Mouse (Mus musculus) stomach, postnatal 0 days (tissue): ENCODE data around the gene Cnbp. TPM values are rescaled to one million over a fixed set of nuclear protein-coding genes. Genes with fewer than 3 reads are reported as not detected.

Experiments used
- ATAC-seq: fragments of 200-750 bp; cut with Nextera tagmentation; 2 replicates; pipeline ENCODE4 v1.8.0; 2017; ENCODE audit not compliant: low FRiP score, low TSS enrichment
- DNase-seq: peaks from one replicate; pipeline ENCODE4 v3.0.0-alpha.2; 2016; ENCODE audit warnings: low spot score
- H3K27ac ChIP-seq: fragments of 300-500 bp; sonication (generic); replicated peaks from 2 replicates; pipeline ENCODE4 v1.5.1; 2014; ENCODE audit warnings: mild to moderate bottlenecking, control low read depth
- H3K27me3 ChIP-seq: fragments of 300-500 bp; sonication (generic); 2 replicates; pipeline ENCODE4 v1.6.1; 2014; ENCODE audit warnings: low read length; ENCODE audit not compliant: control insufficient read depth, insufficient read depth
- H3K36me3 ChIP-seq: fragments of 300-500 bp; sonication (generic); 2 replicates; pipeline ENCODE4 v1.6.1; 2014; ENCODE audit warnings: low read length, mixed read lengths; ENCODE audit not compliant: control insufficient read depth, insufficient read depth
- H3K4me1 ChIP-seq: fragments of 300-500 bp; sonication (generic); replicated peaks from 2 replicates; pipeline ENCODE4 v1.6.1; 2014; ENCODE audit warnings: antibody characterized with exemption; ENCODE audit not compliant: control insufficient read depth, insufficient read depth
- H3K4me2 ChIP-seq: fragments of 300-500 bp; sonication (generic); replicated peaks from 2 replicates; pipeline ENCODE4 v1.6.1; 2014; ENCODE audit warnings: low read depth, mild to moderate bottlenecking, control low read depth, moderate library complexity
- H3K4me3 ChIP-seq: fragments of 300-500 bp; sonication (generic); 2 replicates; pipeline ENCODE4 v1.5.1; 2014; ENCODE audit warnings: low read depth, low read length, control low read depth
- H3K9ac ChIP-seq: fragments of 300-500 bp; sonication (generic); 2 replicates; pipeline ENCODE4 v1.6.1; 2014; ENCODE audit warnings: mild to moderate bottlenecking, low read length, control low read depth, mixed read lengths
- H3K9me3 ChIP-seq: fragments of 300-500 bp; sonication (generic); 2 replicates; pipeline ENCODE4 v1.6.1; 2016; ENCODE audit warnings: low read length; ENCODE audit not compliant: control insufficient read depth
- CTCF ChIP-seq: IDR thresholded peaks from 2 replicates; pipeline ENCODE4 v1.5.1; 2016; ENCODE audit warnings: antibody characterized with exemption, low read depth, mild to moderate bottlenecking, moderate library complexity
- EP300 ChIP-seq: optimal IDR thresholded peaks from 2 replicates; pipeline ENCODE3; 2016; ENCODE audit warnings: antibody characterized with exemption
- WGBS: fragments of 180-500 bp; shearing (Covaris S2); extraction: QIAGEN DNeasy Blood & Tissue Kit; methylation state at CpG from one replicate; pipeline ENCODE4 v1.1.7; 2014; 5-methylcytosine and 5-hydroxymethylcytosine counted together
- polyA plus RNA-seq: library from polyadenylated mRNA; unstranded; fragments of >200 nt; fragmentation: Nextera tagmentation; extraction: Ambion mirVana; gene quantifications from 2 replicates; pipeline ENCODE4 v1.2.1, GENCODE M21; 2015

Cnbp gene
- polyA plus RNA-seq, 1 experiment from 2014 or later = 754 TPM

DNA sequence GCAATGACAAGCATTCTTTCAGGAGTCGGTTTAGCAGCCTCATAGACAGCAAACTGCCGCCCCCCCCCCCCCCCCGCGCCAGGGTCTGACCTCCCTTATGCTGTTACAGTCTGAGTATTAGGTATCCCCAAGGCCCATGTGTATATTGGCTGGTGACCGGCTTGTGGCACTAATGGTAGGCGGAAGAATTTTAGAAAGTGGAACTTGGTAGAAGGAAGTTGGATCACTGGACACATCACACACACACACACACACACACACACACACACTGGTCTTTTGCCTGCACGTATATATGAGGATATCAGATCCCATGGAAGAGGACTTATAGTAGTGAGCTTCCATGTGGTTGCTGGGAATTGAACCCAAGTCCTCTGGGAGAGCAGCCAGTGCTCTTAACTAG is 48.4 kb downstream of the Cnbp start:
- TF ChIP-seq CTCF = no peak
- no peak for TF ChIP-seq EP300
- no peak overlapping the region for H3K27ac ChIP-seq
- no peaks in the 10 kb centered on the region for H3K36me3 ChIP-seq
- no peaks in the 10 kb centered on the region for H3K4me1 ChIP-seq
- H3K4me2 ChIP-seq = no peak overlapping the region
- DNase-seq = no peak
- H3K9ac ChIP-seq = no peak overlapping the region
- ATAC-seq = no peak
- H3K4me3 ChIP-seq = no peak overlapping the region
- no peaks in the 10 kb centered on the region for H3K27me3 ChIP-seq
- no peaks in the 10 kb centered on the region for H3K9me3 ChIP-seq
- WGBS = 85% methylated on average over 4 of the region's 7 CpGs

- Histone ChIP-seq H3K4me2 (no peak overlapping the region), H3K9ac (no peak overlapping the region), H3K4me3 (no peak overlapping the region), H3K36me3 (no peaks in the 10 kb centered on the region), H3K4me1 (no peaks in the 10 kb centered on the region), H3K27ac (no peak overlapping the region), H3K9me3 (no peaks in the 10 kb centered on the region), H3K27me3 (no peaks in the 10 kb centered on the region)
- no peak for ATAC-seq
- TF ChIP-seq CTCF (no peak), EP300 (no peak)
- no peak for DNase-seq
- 86% methylated on average over 6 of the region's 6 CpGs for WGBS
These were observed 51.3 kb downstream of the Cnbp start for GRCm38 (mm10) chr6:87799576-87799975.

DNA sequence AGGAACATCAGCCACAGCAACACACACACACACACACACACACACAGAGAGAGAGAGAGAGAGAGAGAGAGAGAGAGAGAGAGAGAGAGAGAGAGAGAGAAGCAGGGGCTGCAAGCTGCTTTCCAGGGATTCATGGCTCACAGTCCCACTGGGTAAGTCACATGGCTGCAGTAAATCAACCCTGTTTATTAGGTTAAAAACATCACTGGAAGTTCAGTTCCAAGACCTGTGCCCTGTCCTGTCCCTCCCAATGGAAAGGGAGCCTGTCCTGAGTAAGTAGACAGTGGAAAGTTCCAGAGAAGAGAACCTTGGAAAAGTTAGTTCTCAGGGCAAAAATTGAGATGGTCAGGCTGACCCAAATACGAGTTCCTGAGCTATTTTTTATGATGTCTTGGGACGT is 53.6 kb downstream of the Cnbp start:
- Histone ChIP-seq H3K4me1 (no peaks in the 10 kb centered on the region), H3K27ac (no peak overlapping the region), H3K27me3 (no peaks in the 10 kb centered on the region), H3K9me3 (no peaks in the 10 kb centered on the region), H3K4me2 (no peak overlapping the region), H3K36me3 (no peaks in the 10 kb centered on the region), H3K9ac (no peak overlapping the region), H3K4me3 (no peak overlapping the region)
- TF ChIP-seq EP300 = no peak
- TF ChIP-seq CTCF = no peak
- ATAC-seq (no peak), DNase-seq (no peak)
- WGBS = 28% methylated on average over 2 of the region's 2 CpGs

GRCm38 (mm10) chr6:87796251-87796880 is 54.5 kb downstream of the Cnbp start:
- Histone ChIP-seq H3K4me3 (no peak overlapping the region), H3K9me3 (no peaks in the 10 kb centered on the region), H3K27me3 (no peaks in the 10 kb centered on the region), H3K4me1 (no peaks in the 10 kb centered on the region), H3K4me2 (no peak overlapping the region), H3K9ac (no peak overlapping the region), H3K27ac (no peak overlapping the region), H3K36me3 (no peaks in the 10 kb centered on the region)
- ATAC-seq (no peak), DNase-seq (peak; percentile 9)
- WGBS = 86% methylated on average over 6 of the region's 6 CpGs
- TF ChIP-seq CTCF (no peak), EP300 (no peak)

DNA sequence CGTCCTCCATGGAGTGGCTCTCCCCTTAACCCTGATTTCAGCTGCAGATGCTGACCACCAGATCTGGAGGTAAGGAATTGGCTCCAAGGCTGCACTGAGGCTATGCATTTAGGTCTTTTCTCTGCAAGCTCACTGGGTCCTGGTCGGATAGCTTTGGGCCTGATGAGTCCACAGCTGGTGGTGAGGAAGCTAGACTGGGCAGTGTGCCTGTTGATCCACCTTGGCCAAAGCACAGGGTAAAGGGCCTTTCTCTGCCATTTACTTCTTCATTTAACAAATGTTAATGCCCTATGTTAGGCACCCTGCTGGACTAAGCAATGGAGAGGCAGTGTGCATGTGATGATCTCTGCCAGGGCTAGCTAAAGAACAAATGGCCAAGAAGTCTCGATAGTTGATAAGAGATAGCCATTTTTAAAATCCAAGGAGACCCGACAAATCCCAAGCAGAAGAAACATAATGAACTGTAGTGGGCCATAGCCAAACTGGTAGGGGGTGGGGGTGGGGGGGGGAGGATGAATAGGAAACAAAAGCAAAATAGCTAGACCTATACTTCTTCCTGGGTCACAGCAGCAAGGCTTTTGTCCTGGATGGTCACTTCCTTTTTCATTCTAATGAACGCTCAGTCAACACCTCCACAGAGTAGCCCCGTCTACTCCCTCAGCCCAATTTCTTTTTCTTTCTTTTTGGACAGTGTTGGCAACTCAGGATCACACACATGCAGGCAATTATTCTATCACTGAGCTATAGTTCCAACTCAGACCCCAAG is 55.3 kb downstream of the Cnbp start:
- TF ChIP-seq EP300 (no peak), CTCF (no peak)
- H3K4me3 ChIP-seq = no peak overlapping the region
- no peaks in the 10 kb centered on the region for H3K36me3 ChIP-seq
- WGBS = 76% methylated on average over 6 of the region's 6 CpGs
- no peak overlapping the region for H3K4me2 ChIP-seq
- ATAC-seq = no peak
- no peaks in the 10 kb centered on the region for H3K9me3 ChIP-seq
- no peaks in the 10 kb centered on the region for H3K27me3 ChIP-seq
- H3K27ac ChIP-seq = no peak overlapping the region
- no peak for DNase-seq
- no peaks in the 10 kb centered on the region for H3K4me1 ChIP-seq
- H3K9ac ChIP-seq = no peak overlapping the region
